Mouse (Mus musculus) hindlimb bud, embryonic 11.5 days (tissue): Measurements from ENCODE around the gene Kynu.

Source experiments
- DNase-seq: peaks from one replicate; pipeline ENCODE4 v3.0.0-alpha.2; 2012; ENCODE audit warnings: low read depth, low spot score; ENCODE audit errors: extremely low spot score

Gene Kynu

GRCm38 (mm10) chr2:43555062-43555888, at the start of gene Kynu:
TSS of gene Kynu (plus strand) at chr2:43555329.
- no peak for DNase-seq

- no peak for DNase-seq
These were observed 48.9 kb upstream of the Kynu start for GRCm38 (mm10) chr2:43506182-43506581.

- DNase-seq: no peak
These were observed 41.3 kb upstream of the Kynu start for GRCm38 (mm10) chr2:43513852-43514251.

GRCm38 (mm10) chr2:43534417-43534816, 20.7 kb upstream of the Kynu start:
- DNase-seq: no peak

- no peak for DNase-seq
These were observed 12.5 kb upstream of the Kynu start for GRCm38 (mm10) chr2:43542615-43543014.

- no peak for DNase-seq
These were observed 9.5 kb upstream of the Kynu start for GRCm38 (mm10) chr2:43545665-43546064.

GRCm38 (mm10) chr2:43546448-43546847, 8.7 kb upstream of the Kynu start:
- DNase-seq: no peak

GRCm38 (mm10) chr2:43554216-43554615, 913 bp upstream of the Kynu start:
- no peak for DNase-seq

GRCm38 (mm10) chr2:43555889-43556285, 758 bp downstream of the Kynu start:
- DNase-seq: no peak

- no peak for DNase-seq
These were observed 1.9 kb downstream of the Kynu start for GRCm38 (mm10) chr2:43556985-43557384.

GRCm38 (mm10) chr2:43561209-43561608, 6.1 kb downstream of the Kynu start:
- no peak for DNase-seq

- DNase-seq: no peak
These were observed 7.7 kb downstream of the Kynu start for GRCm38 (mm10) chr2:43562779-43563178.

GRCm38 (mm10) chr2:43568406-43568805, 13.3 kb downstream of the Kynu start:
- DNase-seq: no peak

- no peak for DNase-seq
These were observed 18.4 kb downstream of the Kynu start for GRCm38 (mm10) chr2:43573526-43573925.

GRCm38 (mm10) chr2:43583243-43583812, 28.2 kb downstream of the Kynu start:
- no peak for DNase-seq

- no peak for DNase-seq
These were observed 30.4 kb downstream of the Kynu start for GRCm38 (mm10) chr2:43585508-43585907.

GRCm38 (mm10) chr2:43587832-43588231, 32.7 kb downstream of the Kynu start:
- DNase-seq: no peak

GRCm38 (mm10) chr2:43592001-43592704, 37.0 kb downstream of the Kynu start:
- DNase-seq: no peak

GRCm38 (mm10) chr2:43613571-43613970, 58.4 kb downstream of the Kynu start:
- DNase-seq: peak; percentile 76

- no peak for DNase-seq
These were observed 66.0 kb downstream of the Kynu start for GRCm38 (mm10) chr2:43621140-43621539.

- DNase-seq: no peak
These were observed 67.7 kb downstream of the Kynu start for GRCm38 (mm10) chr2:43622844-43623243.

GRCm38 (mm10) chr2:43631786-43632185, 76.7 kb downstream of the Kynu start:
- no peak for DNase-seq
